ENCODE assay signal across 9 mouse cellular contexts in the genomic region with DNA sequence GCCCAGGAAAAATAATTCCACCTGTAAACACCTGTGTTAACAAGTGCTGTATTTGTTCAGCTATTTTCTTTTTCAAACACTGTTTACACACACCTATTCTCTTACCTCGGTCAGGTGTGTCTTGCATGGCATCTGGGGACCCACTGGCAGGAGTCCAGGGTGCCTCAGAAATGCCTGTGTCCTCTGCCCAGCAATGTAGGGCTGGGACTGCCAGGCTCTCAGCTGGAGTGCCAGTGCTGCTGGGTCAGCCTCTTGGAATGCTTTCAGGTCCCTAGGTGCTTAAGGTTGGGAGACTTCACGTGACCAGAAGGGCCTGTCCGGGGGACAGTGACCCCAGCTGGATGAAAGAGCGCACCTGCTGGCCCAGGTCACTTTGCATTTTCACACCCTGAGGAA.
DNase-seq lines count a peak whose midpoint lies in the region; ATAC-seq and TF ChIP-seq lines count a peak whose summit lies in the region.
"Had no signal": no experiment of that assay in that cellular context is flagged by ENCODE, and none has a peak within 500 bp of the region (broad histone marks: within the 10 kb centered on the region; RNA-seq: fewer than 3 reads in every experiment).

No protein-coding gene starts in this region.

- no peak overlapping the region for H3K9ac ChIP-seq in heart, embryonic 16.5 days (ENCODE audit: low read length)
- H3K9ac ChIP-seq in kidney, embryonic 16.5 days (replicated peaks; ENCODE audit: low read length): no peak overlapping the region
- H3K9ac ChIP-seq: neural tube, embryonic 15.5 days had no signal

- peaks cover 2% of the 10 kb centered on the region; the same call in 1 of the 2 replicates for H3K4me1 ChIP-seq in heart, embryonic 16.5 days (ENCODE audit: control insufficient read depth, insufficient read depth, low read length)
- H3K4me1 ChIP-seq in bone marrow macrophage, adult 2 months (ENCODE audit: control insufficient read depth, insufficient read depth, low read length): peaks cover 43% of the 10 kb centered on the region
- H3K4me1 ChIP-seq in kidney, embryonic 16.5 days (ENCODE audit: insufficient read depth, low read length): peaks cover 12% of the 10 kb centered on the region
- H3K4me1 ChIP-seq: neural tube, embryonic 15.5 days had no signal

- H3K4me3 ChIP-seq in heart, embryonic 16.5 days (ENCODE audit: low read length): no peak overlapping the region
- no peak overlapping the region for H3K4me3 ChIP-seq in bone marrow macrophage, adult 2 months (ENCODE audit: insufficient read depth, low read length)
- no peak overlapping the region for H3K4me3 ChIP-seq in kidney, embryonic 16.5 days (ENCODE audit: low read length)
- H3K4me3 ChIP-seq: neural tube, embryonic 15.5 days had no signal

- TF ChIP-seq CTCF in bone marrow macrophage, adult 2 months (IDR thresholded peaks at IDR 0.05; ENCODE audit: low read depth, low read length): no peak

- H3K27ac ChIP-seq in heart, embryonic 16.5 days (ENCODE audit: low read length): peak overlapping the region; percentile 19; the same call in 1 of the 2 replicates
- peak overlapping the region; percentile 78 for H3K27ac ChIP-seq in bone marrow macrophage, adult 2 months (ENCODE audit: insufficient read depth, low read depth, low read length)
- peak overlapping the region; percentile 34 for H3K27ac ChIP-seq in kidney, embryonic 16.5 days (ENCODE audit: low read length)
- H3K27ac ChIP-seq: neural tube, embryonic 15.5 days had no signal

- no peak for ATAC-seq in heart, embryonic 16.5 days (replicated peaks; ENCODE audit: extremely low read depth, insufficient read depth, low FRiP score)
- 0 out of 2 replicates have a peak, but pooled peaks have one; percentile 58 for ATAC-seq in kidney, embryonic 16.5 days (ENCODE audit: low FRiP score, low TSS enrichment)

- intact Hi-C loops in left cerebral cortex, postnatal 10 days (cut with DNase I): no loop called here

- H3K4me2 ChIP-seq in heart, embryonic 16.5 days (ENCODE audit: low read depth, low read length): no peak overlapping the region
- no peak overlapping the region for H3K4me2 ChIP-seq in kidney, embryonic 16.5 days (replicated peaks; ENCODE audit: low read depth, low read length)
- H3K4me2 ChIP-seq: neural tube, embryonic 15.5 days had no signal

- WGBS in heart, embryonic 16.5 days: 49% methylated on average over 4 of the region's 4 CpGs
- 45% methylated on average over 4 of the region's 4 CpGs for WGBS in kidney, embryonic 16.5 days

- no peaks in the 10 kb centered on the region for H3K9me3 ChIP-seq in heart, embryonic 16.5 days (replicated peaks; ENCODE audit: control insufficient read depth, low read length)
- peaks cover 3% of the 10 kb centered on the region for H3K9me3 ChIP-seq in kidney, embryonic 16.5 days (ENCODE audit: low read length)
- H3K9me3 ChIP-seq: neural tube, embryonic 15.5 days had no signal

- no peaks in the 10 kb centered on the region for H3K36me3 ChIP-seq in heart, embryonic 16.5 days (ENCODE audit: control insufficient read depth, insufficient read depth)
- H3K36me3 ChIP-seq in kidney, embryonic 16.5 days (ENCODE audit: insufficient read depth, low read length): no peaks in the 10 kb centered on the region
- H3K36me3 ChIP-seq: neural tube, embryonic 15.5 days had no signal

- TF ChIP-seq POLR2A in bone marrow macrophage, adult 2 months (IDR thresholded peaks at IDR 0.05; ENCODE audit: borderline replicate concordance, low read depth, low read length): no peak

- no peaks in the 10 kb centered on the region for H3K27me3 ChIP-seq in heart, embryonic 16.5 days (ENCODE audit: control insufficient read depth, insufficient read depth, low read length)
- no peaks in the 10 kb centered on the region for H3K27me3 ChIP-seq in kidney, embryonic 16.5 days (ENCODE audit: insufficient read depth, low read length)
- H3K27me3 ChIP-seq: neural tube, embryonic 15.5 days had no signal

- DNase-seq in heart, adult 11 months: no peak
- DNase-seq in lung, postnatal 25 days (ENCODE audit: low spot score): peak; percentile 88
- DNase-seq in gastrocnemius, postnatal 4 days (ENCODE audit: low spot score in 2 of 2): no peak
- no peak for DNase-seq in left cerebral cortex, postnatal 10 days (ENCODE audit: extremely low spot score in 1 of 2, low spot score in 2 of 2)
- no peak for DNase-seq in thymus, postnatal 14 days

Comparison
In these comparisons a context has a peak if more than half of its experiments do, and no peak if none do; other contexts are left out.
1. H3K27ac ChIP-seq: peak in every context shown above with its lines; median percentile 78 in bone marrow macrophage, adult 2 months; 34 in kidney, embryonic 16.5 days; 19 in heart, embryonic 16.5 days.